Mouse (Mus musculus) mouse embryonic stem cell (cell line): ENCODE measurements around the gene Tcn2.
"Not testable (repeated sequence)": the region's sequence is repeated elsewhere in the genome, so short reads cannot be mapped to it uniquely, and the experiment has no call there.

Experiments
- in situ Hi-C, 2 experiments: fragments of 300-500 bp; cut with MboI; formaldehyde crosslinking; loops; 1 replicate in 1 of 2; 3 replicates in 1 of 2; pipeline ENCODE4 v1.14.3; 2019 to 2020; ENCODE audit warnings: low sequenced_read_pairs in 2 of 2, low pct_unique_long_range_greater_than_20kb in 1 of 2, mixed read lengths in 1 of 2; ENCODE audit not compliant: unreplicated experiment in 1 of 2

Tcn2 gene

GRCm38 (mm10) chr11:3935135-3935534, 3.2 kb upstream of the Tcn2 start:
- in situ Hi-C loops = no loop called here

DNA sequence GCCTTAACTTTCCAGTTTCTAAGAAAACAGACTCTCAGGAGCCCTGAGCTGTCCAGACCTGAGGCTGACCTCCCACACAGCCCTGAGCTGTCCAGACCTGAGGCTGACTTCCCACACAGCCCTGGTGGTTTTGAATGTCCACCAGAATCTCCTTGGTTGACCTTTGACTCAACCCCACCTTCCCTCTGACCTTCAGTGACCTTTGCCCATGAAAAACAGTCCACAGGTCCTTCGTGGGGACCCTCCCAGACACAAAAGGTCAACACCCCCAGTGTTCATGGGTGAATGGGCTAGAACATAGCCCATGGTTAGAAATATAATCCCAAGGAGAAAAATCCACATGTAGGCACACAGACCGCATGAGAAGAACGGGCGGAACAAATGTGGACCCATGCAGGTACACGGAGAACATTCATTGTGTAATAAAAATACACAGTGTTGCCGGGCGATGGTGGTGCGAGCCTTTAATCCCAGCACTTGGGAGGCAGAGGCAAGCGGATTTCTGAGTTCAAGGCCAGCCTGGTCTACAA, 1.9 kb upstream of the Tcn2 start:
- in situ Hi-C loops = no loop called here

DNA sequence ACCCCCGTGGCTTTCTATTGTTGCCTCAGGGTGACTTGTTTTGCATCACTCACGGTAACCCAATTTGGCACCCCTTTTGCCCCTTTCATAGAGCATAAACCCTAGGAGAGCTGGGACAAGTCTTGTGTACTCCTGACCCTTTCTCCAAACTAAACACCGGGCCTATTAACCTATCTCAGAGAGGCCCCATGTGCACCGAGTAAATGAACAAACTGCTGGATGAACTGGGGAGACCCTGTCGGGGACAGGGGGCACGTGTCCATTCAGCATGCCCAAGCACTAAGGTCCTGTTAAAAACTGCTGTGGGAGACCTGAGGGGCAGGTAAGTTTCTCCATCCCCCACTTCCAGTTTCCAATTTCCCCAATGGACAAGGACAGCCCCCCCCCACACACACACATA, 1.0 kb downstream of the Tcn2 start:
- in situ Hi-C loops = no loop called here

GRCm38 (mm10) chr11:3930019-3930418, 1.9 kb downstream of the Tcn2 start:
- in situ Hi-C loops = no loop called here

DNA sequence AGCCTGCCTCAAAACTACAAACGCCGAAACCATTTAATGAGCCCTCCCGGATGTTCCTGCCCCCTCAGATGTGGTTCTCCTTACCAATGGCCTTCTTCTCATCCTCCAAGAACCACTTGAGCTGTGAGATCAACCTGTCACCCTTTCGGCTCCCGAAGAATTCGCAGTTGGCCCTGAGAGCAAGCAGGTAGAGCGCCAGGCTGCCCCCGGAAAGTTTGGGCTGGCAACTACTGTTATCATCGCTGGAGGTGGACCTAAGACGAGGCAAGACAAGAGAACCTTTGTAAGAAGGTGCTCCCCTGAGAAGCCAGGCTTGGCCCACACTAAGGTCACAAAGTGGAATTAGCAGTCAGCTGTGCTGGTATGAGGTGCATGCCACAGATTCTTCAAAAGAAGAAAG, 6.0 kb downstream of the Tcn2 start:
- in situ Hi-C loops = no loop called here

- in situ Hi-C loops = no loop called here
Observed at GRCm38 (mm10) chr11:3922731-3923130, 9.2 kb downstream of the Tcn2 start.

DNA sequence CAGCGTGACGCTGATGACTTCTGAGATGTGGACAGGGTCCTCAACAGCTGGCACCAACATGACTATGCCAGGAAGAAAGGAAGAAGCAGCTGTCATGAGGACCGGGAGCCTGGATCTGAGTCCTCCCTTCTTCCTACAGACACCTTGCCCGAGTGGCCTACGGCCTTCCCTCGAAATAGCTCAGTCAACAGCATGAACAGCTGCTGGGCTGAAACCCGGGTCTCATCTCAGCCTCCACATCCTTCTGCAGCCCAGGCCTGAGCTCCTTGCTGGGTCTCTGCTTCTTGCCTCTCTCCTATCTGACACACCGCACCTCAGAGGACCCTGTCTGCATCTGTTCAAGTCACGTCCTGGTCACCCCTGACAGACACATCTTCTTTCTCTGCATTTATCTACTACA, 9.8 kb downstream of the Tcn2 start:
- in situ Hi-C loops = no loop called here

DNA sequence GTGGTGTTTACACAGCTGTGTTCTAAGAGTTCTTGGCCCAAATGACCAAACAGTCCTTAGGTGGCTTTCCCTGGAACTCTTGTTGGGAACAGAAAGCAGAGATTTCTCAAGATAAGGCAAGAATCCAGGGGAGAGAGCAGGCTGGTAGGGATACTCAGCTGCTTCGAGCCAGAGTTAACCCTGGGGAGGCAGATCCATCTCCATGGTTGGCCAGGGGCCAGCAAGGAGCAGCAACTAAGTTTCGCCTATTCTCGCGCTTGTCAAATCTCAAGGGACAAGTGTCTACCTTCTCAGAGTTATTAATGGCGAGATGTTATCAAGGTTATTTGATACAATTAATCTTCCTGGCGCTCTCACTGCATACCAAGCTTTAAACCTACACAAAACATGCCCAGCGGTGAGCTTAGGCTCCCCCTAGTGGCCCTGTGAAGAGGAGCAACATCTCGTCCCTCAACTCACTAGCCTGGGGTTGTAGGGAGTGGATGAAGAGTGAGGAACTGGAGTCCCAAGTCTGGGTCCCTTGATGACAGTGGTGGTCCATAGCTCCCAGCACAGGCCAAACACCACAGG, 10.6 kb downstream of the Tcn2 start:
- in situ Hi-C loops = no loop called here

GRCm38 (mm10) chr11:3920476-3920875, 11.5 kb downstream of the Tcn2 start:
- in situ Hi-C loops = no loop called here

- in situ Hi-C loops = no loop called here
Observed at GRCm38 (mm10) chr11:3918738-3919137, 13.2 kb downstream of the Tcn2 start.

GRCm38 (mm10) chr11:3914109-3914840, 17.7 kb downstream of the Tcn2 start, which contains the start of gene Slc35e4:
Slc35e4 (minus strand) TSS chr11:3914664.
- in situ Hi-C loops = no loop called here

GRCm38 (mm10) chr11:3913316-3914108, 18.4 kb downstream of the Tcn2 start:
- in situ Hi-C loops = no loop called here

DNA sequence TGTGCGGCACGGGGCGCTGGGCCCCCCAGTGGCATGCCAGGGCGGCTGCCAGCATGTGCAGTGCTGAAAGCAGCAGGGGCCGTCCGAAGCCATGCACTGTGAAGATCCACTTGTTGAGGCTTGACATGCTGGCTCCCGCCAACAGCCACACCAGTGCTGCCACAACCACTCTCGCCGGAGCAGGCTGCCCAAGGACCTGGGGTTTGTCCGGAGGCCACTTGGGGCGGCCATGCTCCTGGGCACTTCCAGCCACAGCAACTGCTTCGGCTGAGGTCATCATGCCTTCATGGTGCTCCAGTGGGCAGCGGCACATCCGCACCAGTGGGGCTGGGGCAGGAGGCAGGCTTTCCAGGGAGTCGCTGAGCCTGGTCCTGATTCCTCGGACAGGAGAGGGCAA, 19.1 kb downstream of the Tcn2 start:
- in situ Hi-C loops = no loop called here

DNA sequence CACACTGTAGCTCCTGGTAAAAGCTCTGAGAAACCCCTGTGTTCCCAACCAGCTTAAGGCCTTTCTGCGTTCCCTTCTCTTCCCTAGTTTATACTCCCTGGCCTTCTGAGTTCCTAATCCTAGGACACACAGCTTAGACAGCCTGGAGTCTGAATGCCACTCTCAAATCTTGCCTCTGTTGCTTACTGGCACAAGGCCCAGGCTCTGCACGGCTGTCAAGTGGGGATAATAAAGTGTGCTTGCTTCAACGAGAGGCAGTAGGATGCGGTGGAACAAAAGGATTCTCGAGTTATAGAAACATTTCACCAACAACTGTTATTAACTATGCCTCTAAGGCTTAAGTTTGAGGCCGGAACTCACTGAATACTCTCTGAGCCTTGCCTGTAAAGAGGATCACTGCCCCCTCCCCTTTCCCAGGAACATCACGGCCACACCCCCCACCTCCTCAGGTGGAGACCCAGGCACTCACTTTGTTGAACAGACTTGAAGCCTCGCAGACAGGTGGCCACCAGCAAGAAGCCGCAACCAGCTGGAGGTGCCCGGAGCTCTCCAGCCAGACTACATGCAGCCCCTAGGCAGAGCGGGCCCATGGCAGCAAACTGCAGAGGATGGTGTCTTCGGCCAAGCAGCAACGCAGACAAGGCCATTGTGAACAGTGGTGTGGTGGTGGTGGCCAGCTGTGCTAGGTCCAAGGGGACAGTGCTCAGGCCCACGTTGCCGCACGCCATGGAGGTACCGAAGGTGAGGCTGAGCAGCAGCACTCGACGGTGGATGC, 19.7 kb downstream of the Tcn2 start:
- in situ Hi-C loops = no loop called here

- in situ Hi-C loops = not testable (repeated sequence)
Observed at GRCm38 (mm10) chr11:3911440-3911839, 20.5 kb downstream of the Tcn2 start.

DNA sequence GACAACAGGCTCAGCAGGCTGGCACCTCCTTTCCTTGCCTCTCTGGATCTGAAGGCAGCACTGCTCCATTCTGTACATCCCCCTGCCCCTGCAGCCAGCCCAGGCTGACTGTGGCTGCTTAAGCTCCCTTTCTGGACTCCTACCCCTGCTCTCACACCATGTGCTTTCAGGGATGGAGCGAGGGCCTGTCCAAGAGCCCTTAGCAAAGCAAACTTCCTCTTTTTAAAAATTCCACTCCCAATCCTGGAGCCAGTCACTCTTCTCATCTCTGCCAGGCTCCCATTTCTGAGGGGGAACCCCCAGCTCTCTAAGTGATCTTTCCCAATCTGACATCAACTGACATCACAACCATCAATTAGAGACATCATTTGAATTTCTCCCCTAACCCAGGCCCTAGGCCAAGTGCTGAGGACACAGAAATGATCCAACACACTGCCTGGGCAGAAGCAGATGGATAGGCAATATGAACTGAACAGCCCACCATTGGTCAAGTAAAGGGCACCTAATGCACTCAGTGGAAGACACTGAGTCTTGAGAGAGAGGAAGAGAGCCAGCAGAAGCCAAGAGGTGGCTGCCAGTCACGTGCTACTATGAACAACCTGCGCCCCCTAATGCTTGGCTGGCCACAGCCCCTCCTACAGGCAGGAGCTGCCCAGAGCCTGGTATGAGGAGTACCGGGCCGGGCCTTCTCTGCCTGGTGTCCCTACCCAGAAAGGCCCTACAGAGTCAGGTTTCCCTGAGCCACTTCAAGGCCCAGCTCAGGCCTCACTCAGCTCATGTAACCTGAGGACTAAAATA, 21.2 kb downstream of the Tcn2 start:
- in situ Hi-C loops = no loop called here

DNA sequence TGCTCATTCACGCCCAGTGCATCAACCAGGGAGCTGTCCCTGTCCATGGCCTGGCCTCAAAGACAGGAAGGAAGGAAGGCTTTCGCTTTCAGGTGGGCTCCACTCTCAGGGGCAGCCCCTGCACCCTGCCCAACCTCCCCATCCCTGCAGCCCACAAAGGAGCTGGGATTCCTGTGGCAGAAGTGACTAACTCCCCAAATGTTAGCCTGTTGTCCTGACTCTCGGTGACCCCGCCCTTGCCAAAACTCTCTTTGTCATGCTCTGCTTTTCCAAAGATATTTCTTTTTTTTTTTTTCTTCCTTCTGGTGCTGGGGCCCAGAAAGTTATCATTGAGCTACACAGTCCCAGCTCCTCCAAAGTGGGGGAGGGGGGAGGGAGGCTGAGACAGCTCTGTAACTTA, 22.7 kb downstream of the Tcn2 start:
- in situ Hi-C loops = no loop called here

DNA sequence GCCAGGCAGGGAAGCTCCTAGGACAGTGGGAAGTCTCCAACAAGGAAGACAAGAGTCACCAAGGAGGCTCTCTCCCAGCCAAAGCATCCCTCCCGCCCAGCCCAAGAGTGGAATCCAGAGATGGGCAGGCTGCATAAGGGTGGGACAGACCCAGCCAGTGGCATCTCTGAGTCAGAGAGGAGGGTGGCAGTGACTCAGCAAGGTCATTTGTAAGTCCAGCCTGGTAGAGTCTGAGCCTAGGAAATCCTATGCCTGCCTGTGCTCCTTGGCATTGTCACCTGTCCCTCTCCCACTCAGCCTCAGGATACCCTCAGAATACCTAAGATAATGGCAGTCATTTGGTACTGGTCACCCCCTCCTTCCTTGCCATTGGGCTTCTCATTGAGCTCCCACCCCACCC, 26.5 kb downstream of the Tcn2 start:
- in situ Hi-C loops = no loop called here
